Mouse (Mus musculus) left cerebral cortex, adult 9 months (tissue): ENCODE results near the gene Daxx.
"Not testable (repeated sequence)": the region's sequence is repeated elsewhere in the genome, so short reads cannot be mapped to it uniquely, and the experiment has no call there.

Experiments used
- DNase-seq, 2 experiments: peaks; one replicate each; pipeline ENCODE4 v3.0.0; 2022; ENCODE audit warnings: low spot score in 2 of 2

Gene Daxx

GRCm38 (mm10) chr17:33941381-33941780, 32.2 kb downstream of the Daxx start:
- DNase-seq, result no peak

- no peak for DNase-seq
Observed at GRCm38 (mm10) chr17:33943454-33943853, 34.2 kb downstream of the Daxx start.

- no peak for DNase-seq
Observed at GRCm38 (mm10) chr17:33947430-33948089, 38.3 kb downstream of the Daxx start.

- no peak for DNase-seq
Observed at GRCm38 (mm10) chr17:33948090-33948904, 39.1 kb downstream of the Daxx start.

- DNase-seq, result no peak
Observed at GRCm38 (mm10) chr17:33948905-33949537, 39.8 kb downstream of the Daxx start.

GRCm38 (mm10) chr17:33950131-33950625, 41.0 kb downstream of the Daxx start:
- no peak for DNase-seq

- peak in 1 of 2 experiments; percentile 72 for DNase-seq
Observed at GRCm38 (mm10) chr17:33951021-33951946, 42.1 kb downstream of the Daxx start, which contains the start of gene B3galt4. B3galt4 (minus strand) TSS chr17:33951488.

- not testable (repeated sequence) for DNase-seq
Observed at GRCm38 (mm10) chr17:33952015-33952414, 42.8 kb downstream of the Daxx start.

- DNase-seq, result no peak
Observed at GRCm38 (mm10) chr17:33952879-33953278, 43.7 kb downstream of the Daxx start.

GRCm38 (mm10) chr17:33953310-33953709, 44.1 kb downstream of the Daxx start:
- no peak for DNase-seq

GRCm38 (mm10) chr17:33953961-33954565, 44.8 kb downstream of the Daxx start:
- no peak for DNase-seq

GRCm38 (mm10) chr17:33954646-33955554, 45.7 kb downstream of the Daxx start:
- DNase-seq, result no peak

GRCm38 (mm10) chr17:33955555-33956214, 46.5 kb downstream of the Daxx start, which contains the start of the genes Vps52 and Rps18:
Vps52 (plus strand) TSS chr17:33955812.
Rps18 (minus strand) TSS chr17:33956001.
- DNase-seq, result peak; percentile 97 to 99

GRCm38 (mm10) chr17:33956336-33956735, 47.1 kb downstream of the Daxx start:
- DNase-seq, result no peak

GRCm38 (mm10) chr17:33957493-33957892, 48.3 kb downstream of the Daxx start:
- DNase-seq, result no peak

GRCm38 (mm10) chr17:33958451-33958850, 49.2 kb downstream of the Daxx start:
- no peak for DNase-seq

- DNase-seq, result no peak
Observed at GRCm38 (mm10) chr17:33959135-33959534, 49.9 kb downstream of the Daxx start.

- no peak for DNase-seq
Observed at GRCm38 (mm10) chr17:33959948-33960347, 50.7 kb downstream of the Daxx start.

GRCm38 (mm10) chr17:33962876-33963275, 53.7 kb downstream of the Daxx start:
- no peak for DNase-seq
